Mouse (Mus musculus): Measurements from ENCODE around the gene Capns1. TPM values are rescaled to one million over a fixed set of nuclear protein-coding genes. Genes with fewer than 3 reads are reported as not detected.

The Capns1 gene
- total and polyA plus RNA-seq, 2 experiments = 65.5 to 253 TPM

DNA sequence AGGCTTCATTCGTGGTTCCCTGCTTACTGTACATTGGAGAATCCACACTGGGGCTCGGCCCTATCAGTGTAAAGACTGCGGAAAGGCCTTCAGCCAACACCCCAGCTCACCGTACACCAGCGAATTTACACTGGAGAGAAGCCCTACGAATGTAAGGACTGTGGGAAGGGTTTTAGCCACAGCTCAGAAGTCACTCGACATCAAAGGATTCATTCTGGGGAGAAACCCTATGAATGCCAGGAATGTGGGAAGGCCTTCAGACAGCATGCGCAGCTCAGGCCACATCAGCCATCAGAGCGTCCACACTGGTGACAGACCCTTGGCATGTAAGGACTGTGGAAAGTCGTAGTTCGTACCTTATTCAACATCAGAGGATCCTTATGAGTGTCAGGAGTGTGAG lies 20.4 kb downstream of the Capns1 start:
- Histone ChIP-seq H3K79me2 (ENCODE audit: control insufficient read depth, insufficient read depth, low read length) (no peaks in the 10 kb centered on the region), H3K4me3 (ENCODE audit: insufficient read depth, low read depth, low read length) (no peak overlapping the region), H3K9ac (ENCODE audit: low read depth, low read length) (no peak overlapping the region), H3K36me3 (ENCODE audit: control insufficient read depth, insufficient read depth, low read length) (peaks cover 10% of the 10 kb centered on the region), H3K4me1 (ENCODE audit: control insufficient read depth, insufficient read depth, low read length) (no peaks in the 10 kb centered on the region), H3K27me3 (ENCODE audit: control insufficient read depth, insufficient read depth, low read length) (no peaks in the 10 kb centered on the region), H3K27ac (replicated peaks; ENCODE audit: insufficient read depth, low read depth, low read length) (no peak overlapping the region)
- no peak for TF ChIP-seq CTCF (IDR thresholded peaks at IDR 0.05; ENCODE audit: low read depth, low read length)
- no peak for TF ChIP-seq POLR2A (IDR thresholded peaks at IDR 0.05; ENCODE audit: extremely low read depth, insufficient read depth, low read length)
- no peak for DNase-seq (ENCODE audit: extremely low read depth, low read depth, low spot score)
- WGBS = 88% methylated on average over 11 of the region's 11 CpGs

DNA sequence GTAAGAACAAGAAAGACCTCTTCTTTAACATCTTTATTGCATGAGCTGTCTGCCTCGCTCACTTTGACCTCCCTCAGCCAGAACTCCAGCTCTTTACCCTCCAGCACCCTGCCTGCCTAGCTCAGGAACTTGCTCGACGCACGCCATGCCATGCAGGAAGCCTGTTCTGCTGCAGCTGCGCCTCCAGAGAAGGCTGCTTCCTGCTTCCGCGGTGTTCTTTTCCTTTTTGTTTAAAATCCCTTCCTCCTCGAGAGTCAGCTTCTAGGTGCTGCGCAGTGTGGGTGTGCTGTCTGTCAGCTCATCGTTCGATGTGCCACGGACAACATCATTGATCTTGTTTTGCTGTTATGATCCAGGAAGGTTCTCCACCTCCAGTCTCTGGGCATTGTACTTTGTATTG lies 22.1 kb downstream of the Capns1 start:
- DNase-seq (ENCODE audit: extremely low read depth, low read depth, low spot score) = no peak
- WGBS = 74% methylated on average over 12 of the region's 12 CpGs
- no peak overlapping the region for H3K9ac ChIP-seq (ENCODE audit: low read depth, low read length)
- H3K4me3 ChIP-seq (ENCODE audit: insufficient read depth, low read depth, low read length) = no peak overlapping the region; the same call in 1 of the 2 replicates
- peaks cover 10% of the 10 kb centered on the region for H3K36me3 ChIP-seq (ENCODE audit: control insufficient read depth, insufficient read depth, low read length)
- no peaks in the 10 kb centered on the region for H3K27me3 ChIP-seq (ENCODE audit: control insufficient read depth, insufficient read depth, low read length)
- H3K27ac ChIP-seq (replicated peaks; ENCODE audit: insufficient read depth, low read depth, low read length) = no peak overlapping the region
- no peaks in the 10 kb centered on the region for H3K79me2 ChIP-seq (ENCODE audit: control insufficient read depth, insufficient read depth, low read length)
- no peak for TF ChIP-seq CTCF (IDR thresholded peaks at IDR 0.05; ENCODE audit: low read depth, low read length)
- TF ChIP-seq POLR2A (IDR thresholded peaks at IDR 0.05; ENCODE audit: extremely low read depth, insufficient read depth, low read length) = no peak
- no peaks in the 10 kb centered on the region for H3K4me1 ChIP-seq (ENCODE audit: control insufficient read depth, insufficient read depth, low read length)

DNA sequence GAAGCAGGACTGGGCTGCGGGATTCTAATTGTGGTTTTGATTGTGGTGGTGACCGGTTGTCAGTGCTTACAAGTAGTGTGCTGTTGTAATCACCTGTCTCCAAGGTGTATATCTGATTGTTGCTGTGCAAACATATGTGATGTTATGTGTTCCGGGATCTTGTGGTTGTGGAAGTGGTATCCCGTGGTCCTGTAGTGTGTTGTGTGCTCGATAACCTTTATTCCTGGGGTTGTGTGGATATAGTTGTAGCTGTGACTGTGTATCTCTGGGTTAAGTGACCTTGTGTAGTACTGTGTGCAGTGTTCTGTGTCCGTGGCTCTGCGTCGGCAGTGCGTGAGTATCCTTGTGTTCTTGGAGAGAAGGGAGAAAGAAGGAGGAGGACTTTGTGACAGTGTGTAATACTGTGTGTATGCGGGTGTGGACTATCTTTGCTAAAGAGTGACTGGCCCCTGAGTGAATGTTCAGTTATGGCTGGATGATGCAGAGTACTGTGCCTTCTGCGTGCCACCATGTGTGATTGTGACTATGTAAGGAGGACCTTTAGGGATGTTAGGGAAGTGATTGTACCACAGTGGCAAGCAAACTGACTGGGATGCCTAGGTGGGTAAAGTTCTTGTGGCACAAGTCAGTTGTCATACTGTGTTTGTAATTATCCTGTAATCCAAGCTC lies 28.2 kb downstream of the Capns1 start:
- no peak for DNase-seq (ENCODE audit: extremely low read depth, low read depth, low spot score)
- Histone ChIP-seq H3K4me1 (ENCODE audit: control insufficient read depth, insufficient read depth, low read length) (peaks cover 3% of the 10 kb centered on the region), H3K27me3 (ENCODE audit: control insufficient read depth, insufficient read depth, low read length) (no peaks in the 10 kb centered on the region), H3K4me3 (ENCODE audit: insufficient read depth, low read depth, low read length) (peak overlapping the region; percentile 63), H3K27ac (replicated peaks; ENCODE audit: insufficient read depth, low read depth, low read length) (peak overlapping the region; percentile 19), H3K9ac (ENCODE audit: low read depth, low read length) (peak overlapping the region; percentile 49), H3K79me2 (ENCODE audit: control insufficient read depth, insufficient read depth, low read length) (peaks cover 19% of the 10 kb centered on the region; the same call in 1 of the 2 replicates), H3K36me3 (ENCODE audit: control insufficient read depth, insufficient read depth, low read length) (peaks cover 3% of the 10 kb centered on the region; the same call in 1 of the 2 replicates)
- 11% methylated on average over 11 of the region's 11 CpGs for WGBS
- no peak for TF ChIP-seq CTCF (IDR thresholded peaks at IDR 0.05; ENCODE audit: low read depth, low read length)
- TF ChIP-seq POLR2A (IDR thresholded peaks at IDR 0.05; ENCODE audit: extremely low read depth, insufficient read depth, low read length) = no peak

DNA sequence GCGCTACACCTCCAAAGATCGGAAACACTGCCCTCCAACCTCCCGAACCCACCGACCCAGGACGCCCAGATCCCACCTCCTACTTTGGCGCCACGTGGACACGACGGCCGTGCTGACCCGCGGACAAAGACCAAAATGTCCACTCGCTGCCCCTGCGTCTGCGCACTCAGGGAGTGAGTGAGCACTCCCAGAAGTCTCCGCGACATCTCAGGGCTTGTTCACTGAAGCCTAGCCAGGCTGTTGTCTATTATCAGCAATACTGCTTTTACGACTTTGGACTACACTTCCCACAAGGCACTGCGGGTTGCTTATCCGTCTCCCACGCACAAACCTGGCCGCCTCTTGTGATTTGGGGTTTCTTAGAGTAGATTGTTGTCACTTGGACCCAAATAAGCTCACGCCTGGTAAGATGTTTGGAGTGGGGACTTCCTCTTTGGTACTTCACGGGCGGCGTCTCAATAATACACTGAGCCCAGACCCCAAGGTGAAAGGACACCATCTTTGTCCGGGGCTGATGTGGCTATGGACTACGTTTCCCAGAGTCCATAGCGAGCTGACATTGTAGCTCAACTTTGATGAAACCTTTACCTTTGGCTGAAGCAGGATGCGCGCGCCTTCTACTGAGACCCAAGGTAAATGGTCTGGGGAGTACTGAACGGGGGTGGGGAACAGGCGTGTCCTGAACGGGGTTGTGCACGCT lies 28.9 kb downstream of the Capns1 start, which contains the start of gene Zfp146:
Gene Zfp146 (minus strand): TSS at position 168 of the 700 bp plus-strand sequence.
- Histone ChIP-seq H3K9ac (ENCODE audit: low read depth, low read length) (peak within 1 kb of the TSS; percentile 92), H3K4me1 (ENCODE audit: control insufficient read depth, insufficient read depth, low read length) (peaks cover 3% of the 10 kb centered on the region), H3K27ac (replicated peaks; ENCODE audit: insufficient read depth, low read depth, low read length) (peak within 1 kb of the TSS; percentile 96), H3K4me3 (ENCODE audit: insufficient read depth, low read depth, low read length) (peak within 1 kb of the TSS; percentile 94), H3K79me2 (ENCODE audit: control insufficient read depth, insufficient read depth, low read length) (peaks cover 23% of the 10 kb centered on the region; the same call in 1 of the 2 replicates), H3K27me3 (ENCODE audit: control insufficient read depth, insufficient read depth, low read length) (no peaks in the 10 kb centered on the region), H3K36me3 (ENCODE audit: control insufficient read depth, insufficient read depth, low read length) (peaks cover 3% of the 10 kb centered on the region)
- WGBS = under 1% methylated on average over 36 of the region's 36 CpGs
- DNase-seq (ENCODE audit: extremely low read depth, low read depth, low spot score) = peak; percentile 98
- TF ChIP-seq CTCF (IDR thresholded peaks at IDR 0.05; ENCODE audit: low read depth, low read length) (no peak), POLR2A (IDR thresholded peaks at IDR 0.05; ENCODE audit: extremely low read depth, insufficient read depth, low read length) (peak; percentile 72)

DNA sequence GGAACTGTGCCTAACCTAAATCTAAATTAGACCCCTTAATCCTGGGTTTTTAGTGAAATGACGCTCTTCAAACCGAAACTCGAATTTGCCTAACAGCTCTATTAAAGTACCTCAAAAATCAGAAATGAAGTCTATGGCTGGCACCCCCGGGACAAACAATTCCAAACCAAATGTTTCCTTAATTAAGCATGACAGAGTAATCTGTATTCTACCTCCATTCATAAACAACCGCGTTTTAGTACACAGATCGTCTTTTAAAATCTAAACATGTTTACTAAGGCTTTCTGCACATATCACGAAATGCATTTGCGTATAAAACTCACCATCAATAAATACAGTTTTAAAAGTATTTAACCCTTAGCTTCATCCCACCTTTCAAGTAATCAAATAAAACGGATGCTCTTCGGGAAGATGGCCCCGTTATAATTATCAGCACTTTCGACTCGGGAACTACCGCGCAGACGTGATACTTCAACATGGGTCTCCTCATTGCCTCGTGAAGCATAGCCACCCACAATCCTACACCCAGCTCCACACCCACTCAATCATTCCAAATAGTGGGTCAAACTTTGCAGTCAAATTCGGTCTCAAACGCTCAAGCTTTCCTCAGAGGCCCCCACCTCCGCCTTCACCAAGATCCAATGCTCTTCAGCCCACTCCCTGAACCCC lies 29.6 kb downstream of the Capns1 start:
- DNase-seq (ENCODE audit: extremely low read depth, low read depth, low spot score) = no peak
- TF ChIP-seq POLR2A (IDR thresholded peaks at IDR 0.05; ENCODE audit: extremely low read depth, insufficient read depth, low read length) (no peak), CTCF (IDR thresholded peaks at IDR 0.05; ENCODE audit: low read depth, low read length) (no peak)
- Histone ChIP-seq H3K79me2 (ENCODE audit: control insufficient read depth, insufficient read depth, low read length) (peaks cover 23% of the 10 kb centered on the region; the same call in 1 of the 2 replicates), H3K4me3 (ENCODE audit: insufficient read depth, low read depth, low read length) (peak overlapping the region; percentile 94), H3K27me3 (ENCODE audit: control insufficient read depth, insufficient read depth, low read length) (no peaks in the 10 kb centered on the region), H3K4me1 (ENCODE audit: control insufficient read depth, insufficient read depth, low read length) (peaks cover 3% of the 10 kb centered on the region), H3K9ac (ENCODE audit: low read depth, low read length) (peak overlapping the region; percentile 92), H3K27ac (replicated peaks; ENCODE audit: insufficient read depth, low read depth, low read length) (peak overlapping the region; percentile 95), H3K36me3 (ENCODE audit: control insufficient read depth, insufficient read depth, low read length) (peaks cover 4% of the 10 kb centered on the region)
- WGBS = 2% methylated on average over 21 of the region's 21 CpGs

Data from liver, adult 2 months (tissue).